Mouse (Mus musculus) forebrain, embryonic 15.5 days (tissue): ENCODE measurements around the gene Prm1. TPM values are rescaled to one million over a fixed set of nuclear protein-coding genes. Genes with fewer than 3 reads are reported as not detected.
"Not testable (repeated sequence)": the region's sequence is repeated elsewhere in the genome, so short reads cannot be mapped to it uniquely, and the experiment has no call there.

Experiments used
- ATAC-seq: fragments of 200-750 bp; cut with Nextera tagmentation; replicated peaks from 2 replicates; pipeline ENCODE4 v1.8.0; 2017; ENCODE audit warnings: mild to moderate bottlenecking, moderate TSS enrichment, moderate library complexity
- H3K27ac ChIP-seq: fragments of 300-500 bp; sonication (generic); replicated peaks from 2 replicates; pipeline ENCODE4 v1.5.1; 2015; ENCODE audit warnings: mild to moderate bottlenecking, inconsistent platforms
- H3K27me3 ChIP-seq: fragments of 300-500 bp; sonication (generic); 2 replicates; pipeline ENCODE4 v1.6.1; 2015; ENCODE audit warnings: inconsistent platforms
- H3K36me3 ChIP-seq: fragments of 300-500 bp; sonication (generic); 2 replicates; pipeline ENCODE4 v1.6.1; 2015; ENCODE audit warnings: mild to moderate bottlenecking, inconsistent platforms
- H3K4me1 ChIP-seq: fragments of 300-500 bp; sonication (generic); 2 replicates; pipeline ENCODE4 v1.6.1; 2015; ENCODE audit warnings: inconsistent platforms
- H3K4me2 ChIP-seq: fragments of 300-500 bp; sonication (generic); replicated peaks from 2 replicates; pipeline ENCODE4 v1.6.1; 2015; ENCODE audit warnings: mild to moderate bottlenecking, inconsistent platforms
- H3K4me3 ChIP-seq: fragments of 300-500 bp; sonication (generic); 2 replicates; pipeline ENCODE4 v1.5.1; 2015; ENCODE audit warnings: mild to moderate bottlenecking, inconsistent platforms
- H3K9ac ChIP-seq: fragments of 300-500 bp; sonication (generic); replicated peaks from 2 replicates; pipeline ENCODE4 v1.6.1; 2015; ENCODE audit warnings: mild to moderate bottlenecking, inconsistent platforms
- H3K9me3 ChIP-seq: fragments of 300-500 bp; sonication (generic); 2 replicates; pipeline ENCODE4 v1.6.1; 2016; ENCODE audit warnings: inconsistent platforms
- WGBS: fragments of 180-500 bp; shearing (Covaris S2); methylation state at CpG from one replicate; pipeline ENCODE4 v1.1.7; 2015; ENCODE audit warnings: mixed read lengths; 5-methylcytosine and 5-hydroxymethylcytosine counted together
- polyA plus RNA-seq: library from polyadenylated mRNA; unstranded; fragments of >200 nt; fragmentation: Nextera tagmentation; extraction: Ambion mirVana; gene quantifications from 2 replicates; pipeline ENCODE4 v1.2.1, GENCODE M21; 2015

Prm1 gene
- polyA plus RNA-seq, 1 experiment from 2014 or later: not detected

- 86% methylated on average over 4 of the region's 4 CpGs for WGBS
- Histone ChIP-seq H3K9me3 (no peaks in the 10 kb centered on the region), H3K4me3 (no peak overlapping the region), H3K4me2 (no peak overlapping the region), H3K27ac (no peak overlapping the region), H3K9ac (no peak overlapping the region), H3K4me1 (no peaks in the 10 kb centered on the region), H3K36me3 (no peaks in the 10 kb centered on the region), H3K27me3 (no peaks in the 10 kb centered on the region)
- ATAC-seq: no peak
Observed at GRCm38 (mm10) chr16:10818579-10819135, 13.0 kb upstream of the Prm1 start.

- H3K4me3 ChIP-seq: no peak overlapping the region
- no peak overlapping the region for H3K9ac ChIP-seq
- WGBS: 96% methylated on average over 4 of the region's 4 CpGs
- H3K4me2 ChIP-seq: no peak overlapping the region
- ATAC-seq: no peak
- H3K9me3 ChIP-seq: no peaks in the 10 kb centered on the region
- no peak overlapping the region for H3K27ac ChIP-seq
- H3K4me1 ChIP-seq: no peaks in the 10 kb centered on the region
- no peaks in the 10 kb centered on the region for H3K36me3 ChIP-seq
- no peaks in the 10 kb centered on the region for H3K27me3 ChIP-seq
Observed at GRCm38 (mm10) chr16:10814864-10815263, 9.2 kb upstream of the Prm1 start.

GRCm38 (mm10) chr16:10813726-10814125 is 8.1 kb upstream of the Prm1 start:
- H3K27me3 ChIP-seq: no peaks in the 10 kb centered on the region
- no peak overlapping the region for H3K9ac ChIP-seq
- no peaks in the 10 kb centered on the region for H3K4me1 ChIP-seq
- H3K36me3 ChIP-seq: no peaks in the 10 kb centered on the region
- 73% methylated on average over 4 of the region's 4 CpGs for WGBS
- no peak overlapping the region for H3K4me2 ChIP-seq
- ATAC-seq: no peak
- no peak overlapping the region for H3K27ac ChIP-seq
- H3K9me3 ChIP-seq: no peaks in the 10 kb centered on the region
- H3K4me3 ChIP-seq: no peak overlapping the region

GRCm38 (mm10) chr16:10812865-10813371 is 7.3 kb upstream of the Prm1 start, which contains the start of gene Gm11172:
Gene Gm11172 (plus strand): TSS chr16:10812915.
- no peaks in the 10 kb centered on the region for H3K27me3 ChIP-seq
- no peak within 1 kb of the TSS for H3K27ac ChIP-seq
- no peaks in the 10 kb centered on the region for H3K4me1 ChIP-seq
- no peak for ATAC-seq
- 96% methylated on average over 2 of the region's 2 CpGs for whole genome bisulfite sequencing
- H3K9me3 ChIP-seq: no peaks in the 10 kb centered on the region
- no peak within 1 kb of the TSS for H3K4me3 ChIP-seq
- no peak within 1 kb of the TSS for H3K9ac ChIP-seq
- H3K36me3 ChIP-seq: no peaks in the 10 kb centered on the region
- no peak within 1 kb of the TSS for H3K4me2 ChIP-seq

- Histone ChIP-seq H3K9me3 (no peaks in the 10 kb centered on the region), H3K9ac (no peak overlapping the region), H3K27ac (no peak overlapping the region), H3K4me2 (no peak overlapping the region), H3K27me3 (no peaks in the 10 kb centered on the region), H3K36me3 (no peaks in the 10 kb centered on the region), H3K4me1 (no peaks in the 10 kb centered on the region), H3K4me3 (no peak overlapping the region)
- no peak for ATAC-seq
- 97% methylated on average over 1 of the region's 1 CpGs for WGBS
Observed at GRCm38 (mm10) chr16:10810376-10810775, 4.7 kb upstream of the Prm1 start.

- H3K9ac ChIP-seq, H3K4me1 ChIP-seq, H3K4me2 ChIP-seq, H3K27me3 ChIP-seq, H3K9me3 ChIP-seq, H3K27ac ChIP-seq, H3K4me3 ChIP-seq, ATAC-seq, H3K36me3 ChIP-seq: not testable (repeated sequence)
- 88% methylated on average over 3 of the region's 3 CpGs for WGBS
Observed at GRCm38 (mm10) chr16:10802420-10802819, 3.2 kb downstream of the Prm1 start.

- WGBS: 78% methylated on average over 6 of the region's 6 CpGs
- no peaks in the 10 kb centered on the region for H3K4me1 ChIP-seq
- no peak for ATAC-seq
- H3K4me3 ChIP-seq: no peak within 1 kb of the TSS
- H3K27ac ChIP-seq: no peak within 1 kb of the TSS
- no peaks in the 10 kb centered on the region for H3K9me3 ChIP-seq
- H3K27me3 ChIP-seq: peaks cover 4% of the 10 kb centered on the region; the same call in 1 of the 2 replicates
- H3K9ac ChIP-seq: no peak within 1 kb of the TSS
- no peak within 1 kb of the TSS for H3K4me2 ChIP-seq
- H3K36me3 ChIP-seq: no peaks in the 10 kb centered on the region
Observed at GRCm38 (mm10) chr16:10796034-10796433, 9.6 kb downstream of the Prm1 start, which contains the start of gene Prm2. Gene Prm2 (minus strand): TSS chr16:10796134.

- no peak within 1 kb of the TSS for H3K4me2 ChIP-seq
- H3K4me3 ChIP-seq: no peak within 1 kb of the TSS
- H3K36me3 ChIP-seq: no peaks in the 10 kb centered on the region
- 81% methylated on average over 9 of the region's 9 CpGs for WGBS
- peaks cover under 1% of the 10 kb centered on the region; the same call in 1 of the 2 replicates for H3K27me3 ChIP-seq
- H3K27ac ChIP-seq: no peak within 1 kb of the TSS
- H3K9ac ChIP-seq: no peak within 1 kb of the TSS
- no peaks in the 10 kb centered on the region for H3K9me3 ChIP-seq
- no peak for ATAC-seq
- H3K4me1 ChIP-seq: peaks cover 6% of the 10 kb centered on the region; the same call in 1 of the 2 replicates
Observed at GRCm38 (mm10) chr16:10790702-10791101, 14.9 kb downstream of the Prm1 start, which contains the start of gene Prm3. Gene Prm3 (minus strand): TSS chr16:10790914.

GRCm38 (mm10) chr16:10788866-10789265 is 16.8 kb downstream of the Prm1 start:
- WGBS: 50% methylated on average over 4 of the region's 4 CpGs
- Histone ChIP-seq H3K27ac (no peak overlapping the region), H3K4me3 (no peak overlapping the region), H3K4me2 (no peak overlapping the region), H3K27me3 (0 out of 2 replicates have a peak, but pooled peaks cover 2% of the 10 kb centered on the region), H3K9ac (no peak overlapping the region), H3K9me3 (no peaks in the 10 kb centered on the region), H3K4me1 (peaks cover 18% of the 10 kb centered on the region), H3K36me3 (no peaks in the 10 kb centered on the region)
- ATAC-seq: no peak

- WGBS: 60% methylated on average over 16 of the region's 16 CpGs
- Histone ChIP-seq H3K27ac (no peak within 1 kb of the TSS), H3K4me2 (no peak within 1 kb of the TSS), H3K27me3 (peaks cover 8% of the 10 kb centered on the region; the same call in 1 of the 2 replicates), H3K9ac (no peak within 1 kb of the TSS), H3K4me1 (peaks cover 19% of the 10 kb centered on the region), H3K9me3 (no peaks in the 10 kb centered on the region), H3K36me3 (no peaks in the 10 kb centered on the region), H3K4me3 (no peak within 1 kb of the TSS)
- no peak for ATAC-seq
Observed at GRCm38 (mm10) chr16:10788271-10788670, 17.4 kb downstream of the Prm1 start, which contains the start of gene Tnp2. Gene Tnp2 (minus strand): TSS chr16:10788660.

- H3K4me2 ChIP-seq: no peak overlapping the region
- H3K27me3 ChIP-seq: peaks cover 15% of the 10 kb centered on the region; the same call in 1 of the 2 replicates
- no peaks in the 10 kb centered on the region for H3K36me3 ChIP-seq
- no peak overlapping the region for H3K4me3 ChIP-seq
- H3K27ac ChIP-seq: no peak overlapping the region
- peaks cover 19% of the 10 kb centered on the region for H3K4me1 ChIP-seq
- H3K9ac ChIP-seq: no peak overlapping the region
- no peaks in the 10 kb centered on the region for H3K9me3 ChIP-seq
- ATAC-seq: no peak
- 83% methylated on average over 7 of the region's 7 CpGs for WGBS
Observed at GRCm38 (mm10) chr16:10787548-10788058, 18.0 kb downstream of the Prm1 start.

- Histone ChIP-seq H3K36me3 (no peaks in the 10 kb centered on the region), H3K27ac (no peak overlapping the region), H3K27me3 (peaks cover 15% of the 10 kb centered on the region; the same call in 1 of the 2 replicates), H3K4me3 (no peak overlapping the region), H3K4me2 (no peak overlapping the region), H3K4me1 (peaks cover 19% of the 10 kb centered on the region), H3K9ac (no peak overlapping the region), H3K9me3 (no peaks in the 10 kb centered on the region)
- no peak for ATAC-seq
- 72% methylated on average over 4 of the region's 4 CpGs for WGBS
Observed at GRCm38 (mm10) chr16:10786782-10787547, 18.7 kb downstream of the Prm1 start.
